Mouse (Mus musculus) ZHBTc4 (cell line): ENCODE data around the gene Mrps7.

Experiments used
- DNase-seq: peaks from one replicate; pipeline ENCODE4 v3.0.0-alpha.2; 2011; ENCODE audit warnings: low read depth, low spot score

Mrps7 gene

DNA sequence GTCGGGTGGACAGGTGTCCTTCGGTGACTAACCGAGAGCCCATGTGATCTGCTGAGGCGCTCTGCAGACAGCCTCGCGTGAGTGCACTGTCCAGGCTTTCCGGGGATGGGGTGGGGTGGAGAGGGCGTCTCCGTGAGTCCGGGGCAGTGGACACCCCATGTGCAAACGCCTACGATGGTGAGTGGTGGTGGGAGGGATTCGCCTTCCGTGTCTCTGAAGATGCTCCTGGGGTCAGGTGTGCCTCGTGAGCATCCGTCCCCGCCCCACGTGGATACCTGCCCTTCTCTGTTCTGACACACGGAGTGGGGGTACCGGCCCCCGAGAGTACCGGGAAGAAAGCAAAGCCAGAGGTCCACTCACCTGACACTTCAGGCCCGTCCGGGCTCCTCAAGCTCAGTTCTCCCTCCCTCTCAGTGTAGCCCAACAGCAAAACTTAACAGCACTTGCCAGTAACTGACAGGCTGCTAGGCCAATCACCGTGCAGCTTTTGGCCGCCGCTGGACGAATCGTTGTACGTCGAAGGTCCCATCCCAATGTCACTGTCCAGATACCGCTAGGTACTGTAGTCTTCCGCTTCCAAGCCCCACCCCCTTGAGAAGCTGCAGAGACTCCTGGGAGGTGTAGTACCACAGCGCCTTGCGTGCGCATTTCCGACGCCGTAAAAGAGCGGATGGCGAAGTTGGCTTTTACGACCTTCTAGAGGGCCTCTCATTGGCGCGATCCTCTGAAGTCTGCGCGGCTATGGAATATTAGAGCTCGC, 24.2 kb downstream of the Mrps7 start, which contains the start of gene Slc25a19:
Gene Slc25a19, minus strand, starts transcription at position 591 of the 760 bp plus-strand sequence.
- peak; percentile 100 for DNase-seq

GRCm38 (mm10) chr11:115628465-115629101, 24.9 kb downstream of the Mrps7 start:
- peak; percentile 43 for DNase-seq

GRCm38 (mm10) chr11:115629734-115630531, 26.2 kb downstream of the Mrps7 start:
- DNase-seq, result no peak

- peak; percentile 84 for DNase-seq
Observed at GRCm38 (mm10) chr11:115630532-115631504, 27.1 kb downstream of the Mrps7 start.

DNA sequence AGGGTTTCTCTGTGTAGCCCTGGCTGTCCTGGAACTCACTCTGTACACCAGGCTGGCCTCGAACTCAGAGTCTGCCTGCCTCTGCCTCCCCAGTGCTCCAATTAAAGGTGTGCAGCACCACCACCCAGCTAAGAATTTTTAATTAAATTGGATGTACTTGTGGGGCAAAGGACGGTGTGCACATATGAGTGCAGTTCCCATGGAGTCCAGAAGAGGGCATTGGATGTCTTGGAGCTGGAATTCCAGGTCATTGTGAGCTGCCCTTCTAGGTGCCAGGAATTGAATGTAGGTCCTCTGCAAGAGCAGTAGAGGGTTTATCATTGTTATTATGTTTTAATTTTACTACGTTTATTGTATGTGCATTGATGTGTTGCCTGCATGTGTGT, 27.8 kb downstream of the Mrps7 start:
- peak; percentile 91 for DNase-seq

DNA sequence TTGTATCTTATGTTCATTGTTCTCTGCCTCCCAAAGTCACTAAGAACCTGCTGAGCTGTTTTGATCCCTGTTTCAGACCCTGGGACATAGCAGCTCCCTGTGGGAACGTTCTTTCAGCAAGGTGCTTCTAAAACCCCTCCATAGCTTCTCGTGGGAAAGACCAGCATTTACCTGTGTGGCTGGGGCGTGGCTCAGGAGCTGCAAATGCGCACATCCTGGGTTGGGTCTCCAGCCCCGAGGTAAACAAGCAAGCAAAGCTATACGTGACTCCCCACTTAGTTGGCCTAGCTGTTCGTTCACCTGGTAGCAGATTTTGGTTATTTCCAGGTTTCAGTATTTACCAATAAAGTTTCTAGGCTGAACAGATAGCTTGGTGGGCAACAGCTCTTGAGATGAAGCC, 28.5 kb downstream of the Mrps7 start:
- no peak for DNase-seq

DNA sequence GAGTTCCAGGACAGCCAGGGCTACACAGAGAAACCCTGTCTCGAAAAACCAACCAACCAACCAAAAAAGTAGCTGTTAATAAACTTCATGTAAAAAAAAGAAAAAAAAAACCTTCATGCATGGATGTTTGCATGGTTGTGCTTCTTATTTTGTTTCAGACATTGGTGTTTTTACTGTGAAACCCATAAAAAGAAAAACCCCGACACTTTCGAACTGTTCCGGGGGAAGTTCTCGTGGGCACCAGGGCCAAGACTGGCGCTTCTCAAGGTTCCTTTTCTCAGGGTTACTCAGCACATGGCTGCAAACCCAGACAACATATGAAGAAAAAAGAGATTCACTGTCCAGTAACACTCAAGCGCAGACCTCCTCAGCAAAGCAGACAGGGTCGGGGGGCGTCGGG, 29.1 kb downstream of the Mrps7 start:
- no peak for DNase-seq

GRCm38 (mm10) chr11:115634109-115634508, 30.4 kb downstream of the Mrps7 start:
- no peak for DNase-seq

GRCm38 (mm10) chr11:115635041-115635440, 31.3 kb downstream of the Mrps7 start:
- peak; percentile 42 for DNase-seq

DNA sequence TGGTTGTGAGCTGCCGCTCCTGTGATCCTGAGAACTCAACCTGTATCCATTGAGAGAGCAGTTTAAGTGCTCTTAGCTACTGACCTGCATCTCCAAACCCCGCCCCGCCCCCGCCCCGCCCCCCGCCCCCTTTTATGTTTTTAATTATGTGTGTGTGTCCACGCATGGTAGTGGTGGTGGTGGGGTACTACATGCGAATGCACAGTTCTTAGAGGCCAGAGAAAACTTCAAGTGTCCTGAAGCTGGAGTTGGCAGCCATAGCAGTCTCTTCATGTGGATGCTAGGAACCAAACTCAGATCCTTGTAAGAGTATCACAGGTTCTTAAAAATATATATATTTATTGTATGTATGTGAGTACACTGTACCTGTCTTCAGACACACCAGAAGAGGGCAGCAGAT, 31.8 kb downstream of the Mrps7 start:
- peak; percentile 57 for DNase-seq

- DNase-seq, result no peak
Observed at GRCm38 (mm10) chr11:115636960-115637359, 33.2 kb downstream of the Mrps7 start.

DNA sequence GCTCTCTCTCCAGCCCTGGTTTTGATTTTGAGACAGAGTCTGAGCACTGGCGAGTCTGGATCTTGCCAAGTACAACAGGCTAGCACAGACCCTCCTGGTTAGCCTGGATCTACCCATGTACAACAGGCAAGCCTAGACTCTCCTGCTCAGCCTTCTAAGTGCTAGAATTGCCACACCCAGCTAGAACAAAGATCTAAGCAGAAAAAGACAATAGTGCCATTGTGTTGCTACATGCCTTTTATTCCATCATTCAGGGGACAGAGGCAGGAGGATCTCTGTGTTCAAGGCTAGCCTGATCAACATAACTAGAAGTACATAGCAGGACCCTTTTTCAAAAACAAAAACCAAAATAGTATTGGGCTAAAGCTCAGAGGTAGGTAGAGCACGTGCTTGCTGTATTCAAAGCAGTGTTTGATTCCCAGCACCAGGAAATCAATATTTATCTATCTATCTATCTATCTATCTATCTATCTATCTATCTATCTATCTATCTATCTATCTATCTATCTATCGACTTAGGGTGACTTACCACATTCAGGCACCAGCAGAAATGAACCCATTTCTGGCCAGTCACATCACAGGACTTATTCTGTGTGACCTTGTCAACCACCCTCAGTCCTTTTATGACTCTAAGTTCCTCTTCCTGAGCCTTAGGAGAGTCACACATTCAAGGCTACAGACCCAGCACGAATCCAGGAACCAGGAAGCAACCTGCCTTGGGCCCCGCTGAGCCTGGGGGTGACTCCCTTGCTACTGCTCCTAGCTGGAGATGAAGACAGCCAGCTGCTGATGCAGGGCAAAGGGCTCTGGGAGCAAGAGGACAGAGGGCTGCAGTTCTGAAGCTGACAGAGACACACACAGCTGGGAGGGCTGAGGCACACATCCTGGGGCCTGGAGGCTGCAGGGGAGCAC, 35.0 kb downstream of the Mrps7 start:
- peak; percentile 91 for DNase-seq

- DNase-seq, result no peak
Observed at GRCm38 (mm10) chr11:115639540-115639939, 35.8 kb downstream of the Mrps7 start.

DNA sequence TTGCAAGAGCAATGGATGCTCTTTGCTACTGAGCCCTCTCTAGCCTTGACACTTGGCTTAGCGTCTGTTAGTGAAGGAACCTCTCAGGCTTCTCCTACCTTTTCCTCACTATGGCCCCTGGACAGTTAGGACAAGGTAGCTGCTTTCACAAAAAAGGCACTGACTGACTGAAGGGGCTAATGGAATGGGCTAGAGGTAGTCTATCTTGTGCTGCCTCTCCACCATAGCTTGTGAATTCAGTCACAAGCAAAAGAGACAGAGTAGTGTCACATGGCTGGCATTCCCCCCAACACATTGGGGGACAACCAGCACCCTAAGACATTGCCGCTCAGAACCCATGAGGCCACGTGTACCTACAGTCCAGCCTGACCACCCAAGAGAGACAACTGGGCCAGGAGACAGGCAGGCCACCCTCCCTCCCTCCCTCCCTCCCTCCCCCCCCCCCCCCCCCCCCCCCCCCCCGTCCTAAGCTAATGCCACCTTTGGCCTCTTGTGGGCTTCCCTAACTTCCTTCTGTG, 36.6 kb downstream of the Mrps7 start:
- no peak for DNase-seq

- DNase-seq, result peak; percentile 78
Observed at GRCm38 (mm10) chr11:115640978-115641663, 37.4 kb downstream of the Mrps7 start.

DNA sequence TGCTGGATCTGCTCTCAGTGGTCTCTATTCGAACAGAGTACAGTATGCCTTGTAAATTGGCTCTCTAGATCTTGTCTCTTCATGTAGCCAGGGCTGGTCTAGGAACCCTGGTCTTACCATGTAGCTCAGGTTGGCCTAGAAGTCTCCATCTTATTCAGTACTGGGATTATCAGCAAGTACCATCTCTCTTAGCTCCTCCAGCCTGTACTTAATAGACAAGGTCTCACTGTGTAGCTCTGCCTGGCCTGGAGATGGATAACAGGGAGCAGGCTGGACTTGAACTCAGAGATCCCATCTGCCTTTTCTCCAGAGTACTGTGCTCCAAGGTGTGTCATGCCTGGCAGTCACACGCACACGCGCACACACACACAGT, 37.9 kb downstream of the Mrps7 start:
- DNase-seq, result no peak

DNA sequence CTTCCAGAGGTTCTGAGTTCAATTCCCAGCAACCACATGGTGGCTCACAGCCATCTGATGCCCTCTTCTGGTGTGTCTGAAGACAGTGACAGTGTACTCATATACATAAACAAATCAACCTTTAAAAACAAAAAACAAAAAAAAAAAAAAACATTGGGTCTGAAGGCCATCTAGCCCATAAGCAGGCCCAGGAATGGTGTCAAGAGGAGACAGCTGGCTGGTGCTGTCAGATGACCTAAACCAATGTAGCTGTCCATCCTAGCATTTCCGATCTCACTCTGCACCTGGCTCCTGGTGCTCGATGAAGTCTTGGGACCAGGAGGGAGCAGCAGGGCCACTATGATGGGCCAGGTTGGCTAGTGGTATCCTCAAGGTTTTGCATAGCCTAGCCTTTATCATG, 39.0 kb downstream of the Mrps7 start:
- no peak for DNase-seq

DNA sequence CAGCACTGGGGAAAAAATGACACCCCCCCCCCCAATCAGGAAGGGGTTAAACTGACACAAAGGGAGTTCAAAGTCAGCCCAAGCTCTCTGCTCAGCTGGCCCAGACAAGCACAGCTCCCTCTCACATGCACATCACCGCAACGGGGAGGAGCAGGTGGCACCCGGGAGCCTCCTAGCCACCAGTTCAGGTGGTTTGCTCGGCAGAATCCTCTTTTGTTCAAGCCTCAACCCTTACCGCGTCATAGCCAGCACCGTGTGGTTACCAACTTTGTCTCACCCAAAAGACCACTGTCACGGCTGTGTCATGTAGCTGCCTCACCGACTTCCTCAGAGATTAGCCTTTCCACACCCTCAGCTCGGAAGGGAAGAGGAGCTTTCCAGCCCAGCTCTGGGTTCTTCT, 39.5 kb downstream of the Mrps7 start:
- peak; percentile 48 for DNase-seq

GRCm38 (mm10) chr11:115644308-115644707, 40.6 kb downstream of the Mrps7 start:
- DNase-seq, result peak; percentile 65
